Mouse (Mus musculus): ENCODE measurements around the gene Hand1. TPM values are rescaled to one million over a fixed set of nuclear protein-coding genes. Genes with fewer than 3 reads are reported as not detected.

The Hand1 gene
- total and polyA plus RNA-seq, 3 experiments = not detected

GRCm38 (mm10) chr11:57805047-57805446, 27.6 kb downstream of the Hand1 start:
- H3K4me3 ChIP-seq (ENCODE audit: control insufficient read depth in 1 of 2, insufficient read depth in 1 of 2, low read depth in 2 of 2, low read length in 2 of 2) = no peak overlapping the region
- H3K4me1 ChIP-seq (ENCODE audit: control insufficient read depth in 1 of 2, insufficient read depth in 2 of 2, low read length in 2 of 2) = peaks cover 4 to 22% of the 10 kb centered on the region in 2 experiments
- peaks cover 26% of the 10 kb centered on the region for H3K79me2 ChIP-seq (ENCODE audit: control insufficient read depth, insufficient read depth, low read length, poor library complexity)
- no peak for TF ChIP-seq HCFC1 (IDR thresholded peaks at IDR 0.05; ENCODE audit: low read depth, low read length)
- peak; percentile 69 for TF ChIP-seq ETS1 (IDR thresholded peaks at IDR 0.05; ENCODE audit: low read depth, low read length)
- TF ChIP-seq TAL1 (IDR thresholded peaks at IDR 0.05; ENCODE audit: low read length) = no peak
- TF ChIP-seq ZNF384 (IDR thresholded peaks at IDR 0.05; ENCODE audit: low read depth, low read length) = peak; percentile 85
- peak; percentile 60 to 68; a peak in 3 of 4 replicates for TF ChIP-seq EP300 (IDR thresholded peaks at IDR 0.05; ENCODE audit: low read depth in 1 of 2, low read length in 2 of 2)
- TF ChIP-seq MYC (IDR thresholded peaks at IDR 0.05; ENCODE audit: low read depth, low read length) = no peak
- TF ChIP-seq MEF2A (IDR thresholded peaks at IDR 0.05; ENCODE audit: extremely low read depth, insufficient replicate concordance, low read depth, low read length, poor library complexity, severe bottlenecking) = no peak
- TF ChIP-seq SIN3A (IDR thresholded peaks at IDR 0.05; ENCODE audit: low read length) = peak; percentile 40; the same call in 1 of the 2 replicates
- TF ChIP-seq MAX (IDR thresholded peaks at IDR 0.05; ENCODE audit: low read length) = no peak
- no peak for TF ChIP-seq UBTF (IDR thresholded peaks at IDR 0.05; ENCODE audit: borderline replicate concordance, insufficient read depth, low read depth, low read length)
- no peak for TF ChIP-seq MYB (IDR thresholded peaks at IDR 0.05; ENCODE audit: low read depth, low read length)
- no peak for TF ChIP-seq POLR2AphosphoS5 (IDR thresholded peaks at IDR 0.05; ENCODE audit: borderline replicate concordance, low read depth, low read length)
- no peak for TF ChIP-seq NRF1 (IDR thresholded peaks at IDR 0.05; ENCODE audit: insufficient read depth, low read depth, low read length, poor library complexity, severe bottlenecking)
- peak; percentile 75 for TF ChIP-seq GATA1 (IDR thresholded peaks at IDR 0.05; ENCODE audit: low read depth, low read length)
- no peaks in the 10 kb centered on the region for H3K27me3 ChIP-seq (ENCODE audit: control insufficient read depth in 1 of 2, insufficient read depth in 2 of 2, low read length in 2 of 2)
- peak overlapping the region; percentile 29; the same call in 1 of the 2 replicates for H3K27ac ChIP-seq (ENCODE audit: control insufficient read depth, low read depth, low read length)
- H3K9me3 ChIP-seq (replicated peaks; ENCODE audit: insufficient read depth, low read length) = no peaks in the 10 kb centered on the region
- DNase-seq (ENCODE audit: low read depth, low spot score) = peak; percentile 78
- peaks cover 0 to 20% of the 10 kb centered on the region in 2 experiments; a peak in 3 of 4 replicates for H3K36me3 ChIP-seq (ENCODE audit: control insufficient read depth in 1 of 2, insufficient read depth in 2 of 2, low read length in 2 of 2)
- H3K9ac ChIP-seq (ENCODE audit: control insufficient read depth, low read depth, low read length, poor library complexity, severe bottlenecking) = no peak overlapping the region

- peaks cover 4 to 24% of the 10 kb centered on the region in 2 experiments for H3K4me1 ChIP-seq (ENCODE audit: control insufficient read depth in 1 of 2, insufficient read depth in 2 of 2, low read length in 2 of 2)
These were observed 30.1 kb downstream of the Hand1 start for GRCm38 (mm10) chr11:57802511-57802870.

More at GRCm38 (mm10) chr11:57802511-57802870, 30.1 kb downstream of the Hand1 start:
- Histone ChIP-seq H3K9ac (ENCODE audit: control insufficient read depth, low read depth, low read length, poor library complexity, severe bottlenecking) (peak overlapping the region; percentile 83), H3K79me2 (ENCODE audit: control insufficient read depth, insufficient read depth, low read length, poor library complexity) (peaks cover 26% of the 10 kb centered on the region), H3K4me3 (ENCODE audit: control insufficient read depth in 1 of 2, insufficient read depth in 1 of 2, low read depth in 2 of 2, low read length in 2 of 2) (peak overlapping the region; percentile 66 to 93), H3K9me3 (replicated peaks; ENCODE audit: insufficient read depth, low read length) (no peaks in the 10 kb centered on the region), H3K27me3 (ENCODE audit: control insufficient read depth in 1 of 2, insufficient read depth in 2 of 2, low read length in 2 of 2) (no peaks in the 10 kb centered on the region), H3K27ac (ENCODE audit: control insufficient read depth, low read depth, low read length) (no peak overlapping the region), H3K36me3 (ENCODE audit: control insufficient read depth in 1 of 2, insufficient read depth in 2 of 2, low read length in 2 of 2) (peaks cover 0 to 22% of the 10 kb centered on the region in 2 experiments; a peak in 2 of 4 replicates)
- peak; percentile 65 for DNase-seq (ENCODE audit: low read depth, low spot score)
- no peak for TF ChIP-seq CHD1 (IDR thresholded peaks at IDR 0.05; ENCODE audit: low read depth, low read length)
- TF ChIP-seq NELFE (IDR thresholded peaks at IDR 0.05; ENCODE audit: low read depth, low read length) = no peak
- TF ChIP-seq SMC3 (IDR thresholded peaks at IDR 0.05; ENCODE audit: low read depth, low read length) = no peak
- no peak for TF ChIP-seq KAT2A (conservative IDR thresholded peaks at IDR 0.05; ENCODE audit: low read depth, low read length)
- TF ChIP-seq USF1 (IDR thresholded peaks at IDR 0.05; ENCODE audit: low read depth, low read length) = no peak
- no peak for TF ChIP-seq MEF2A (IDR thresholded peaks at IDR 0.05; ENCODE audit: extremely low read depth, insufficient replicate concordance, low read depth, low read length, poor library complexity, severe bottlenecking)
- no peak for TF ChIP-seq POLR2A (IDR thresholded peaks at IDR 0.05; ENCODE audit: control insufficient read depth in 1 of 2, insufficient read depth in 1 of 2, low read depth in 1 of 2, low read length in 2 of 2, poor library complexity in 1 of 2)
- no peak for TF ChIP-seq RCOR1 (IDR thresholded peaks at IDR 0.05; ENCODE audit: low read depth, low read length)
- TF ChIP-seq ZNF384 (IDR thresholded peaks at IDR 0.05; ENCODE audit: low read depth, low read length) = no peak
- no peak for TF ChIP-seq RAD21 (IDR thresholded peaks at IDR 0.05; ENCODE audit: low read depth, low read length)
- TF ChIP-seq TBP (IDR thresholded peaks at IDR 0.05; ENCODE audit: low read depth, low read length) = no peak
- no peak for TF ChIP-seq MAZ (IDR thresholded peaks at IDR 0.05; ENCODE audit: low read depth, low read length)
- no peak for TF ChIP-seq HCFC1 (IDR thresholded peaks at IDR 0.05; ENCODE audit: low read depth, low read length)
- TF ChIP-seq POLR2AphosphoS5 (IDR thresholded peaks at IDR 0.05; ENCODE audit: borderline replicate concordance, low read depth, low read length) = no peak
- TF ChIP-seq POLR2AphosphoS2 (IDR thresholded peaks at IDR 0.05; ENCODE audit: low read length) = no peak
- no peak for TF ChIP-seq USF2 (IDR thresholded peaks at IDR 0.05; ENCODE audit: borderline replicate concordance in 1 of 2, insufficient read depth in 1 of 2, low read depth in 1 of 2, low read length in 2 of 2)
- no peak for TF ChIP-seq MAFK (IDR thresholded peaks at IDR 0.05; ENCODE audit: borderline replicate concordance, low read depth, low read length)
- TF ChIP-seq CHD2 (IDR thresholded peaks at IDR 0.05; ENCODE audit: low read length) = no peak
